Mouse (Mus musculus): ENCODE data around the gene Pcnx3. TPM values are rescaled to one million over a fixed set of nuclear protein-coding genes. Genes with fewer than 3 reads are reported as not detected.

Pcnx3 gene
- polyA plus RNA-seq, 2 experiments from 2014 or later = 20.6 to 21.7 TPM

GRCm38 (mm10) chr19:5638416-5639005 lies 50.2 kb downstream of the Pcnx3 start:
- no peak for ATAC-seq

- ATAC-seq = peak; percentile 81
These were observed 51.4 kb downstream of the Pcnx3 start, which contains the start of gene Rela for GRCm38 (mm10) chr19:5637069-5638047. Gene Rela, plus strand, starts transcription at chr19:5637483.

DNA sequence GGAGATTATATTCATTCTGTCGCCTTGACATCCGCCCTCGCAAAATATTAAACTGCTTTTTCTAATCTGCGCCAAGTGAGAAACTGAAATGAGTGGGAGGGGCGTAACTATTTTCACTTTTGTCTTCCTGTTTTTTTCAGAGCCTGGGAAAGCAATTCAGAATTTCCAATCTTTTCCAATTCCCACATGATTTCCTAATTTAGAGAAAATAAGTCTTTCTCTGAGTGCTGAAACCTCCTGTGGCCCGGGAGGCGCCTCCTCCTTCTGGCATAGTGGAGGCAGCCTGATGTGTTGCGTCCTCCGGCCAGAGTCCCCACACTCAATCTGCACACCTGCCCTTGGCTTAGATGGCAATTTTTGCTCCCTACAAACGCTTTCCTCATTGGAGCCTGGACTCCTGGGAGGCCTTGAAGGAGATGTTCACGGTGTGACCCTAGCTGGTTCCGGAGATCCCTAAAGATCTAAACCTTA lies 52.1 kb downstream of the Pcnx3 start:
- peak; percentile 5 for ATAC-seq

GRCm38 (mm10) chr19:5636036-5636570 lies 52.6 kb downstream of the Pcnx3 start:
- ATAC-seq = no peak

DNA sequence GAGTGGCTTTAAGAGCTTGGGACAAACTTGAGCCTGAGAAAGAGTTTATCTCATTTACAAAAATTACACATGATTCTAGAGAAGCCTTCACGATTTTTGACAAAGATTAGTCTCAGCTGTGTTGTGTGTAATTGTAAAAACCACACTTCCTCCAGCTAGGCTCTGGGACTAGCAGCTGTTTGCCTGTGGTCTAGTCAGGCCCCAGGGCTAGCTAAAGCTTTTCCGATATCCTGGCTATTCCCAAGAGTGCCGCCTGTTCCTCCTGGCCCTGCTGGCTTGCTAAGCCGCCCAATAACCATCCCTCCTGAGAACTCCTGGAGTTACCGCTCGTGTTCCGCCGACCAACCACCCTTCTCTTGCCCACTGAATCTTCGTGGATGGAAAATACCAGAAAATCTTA lies 56.6 kb downstream of the Pcnx3 start:
- no peak for ATAC-seq

GRCm38 (mm10) chr19:5629907-5630306 lies 58.8 kb downstream of the Pcnx3 start:
- ATAC-seq = no peak

DNA sequence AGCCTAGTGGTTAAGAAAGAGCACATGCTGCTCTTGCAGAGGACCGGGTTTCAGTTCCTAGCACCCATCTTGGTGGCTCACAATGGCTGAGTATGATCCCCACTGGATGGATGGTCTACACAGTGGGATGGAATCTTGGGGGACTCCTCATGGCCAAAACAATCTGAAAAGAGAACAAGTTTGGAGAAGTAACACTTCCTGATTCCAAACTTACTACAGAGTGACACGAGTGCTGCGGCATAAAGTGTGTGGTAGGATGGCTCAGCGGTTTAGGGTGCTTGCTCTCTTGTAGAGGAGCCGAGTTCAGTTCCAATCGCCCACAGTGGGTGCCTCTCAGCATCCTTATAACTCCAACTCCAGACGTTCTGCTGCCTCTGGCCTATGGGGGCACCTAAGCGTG lies 63.4 kb downstream of the Pcnx3 start:
- ATAC-seq = no peak

DNA sequence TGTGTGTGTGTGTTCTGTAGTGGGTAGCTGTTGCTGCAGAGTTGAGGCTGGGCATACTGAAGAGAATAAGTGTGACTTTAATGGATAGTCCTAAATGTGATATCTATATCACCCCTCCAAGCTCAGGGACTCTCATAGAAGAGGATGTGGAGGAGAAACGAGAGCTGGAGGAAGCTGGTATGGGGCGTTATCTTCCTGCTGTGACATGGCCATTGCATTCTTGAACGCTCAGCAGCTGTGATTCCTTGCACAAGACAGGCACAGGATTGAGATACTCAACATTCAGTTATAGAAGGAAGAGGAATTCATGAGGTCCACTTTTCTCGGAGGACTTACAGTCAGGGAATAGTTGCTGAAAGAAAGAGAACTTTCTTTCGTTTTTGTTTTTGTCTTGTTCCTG lies 66.8 kb downstream of the Pcnx3 start:
- no peak for ATAC-seq

GRCm38 (mm10) chr19:5620007-5620406 lies 68.7 kb downstream of the Pcnx3 start:
- ATAC-seq = no peak

DNA sequence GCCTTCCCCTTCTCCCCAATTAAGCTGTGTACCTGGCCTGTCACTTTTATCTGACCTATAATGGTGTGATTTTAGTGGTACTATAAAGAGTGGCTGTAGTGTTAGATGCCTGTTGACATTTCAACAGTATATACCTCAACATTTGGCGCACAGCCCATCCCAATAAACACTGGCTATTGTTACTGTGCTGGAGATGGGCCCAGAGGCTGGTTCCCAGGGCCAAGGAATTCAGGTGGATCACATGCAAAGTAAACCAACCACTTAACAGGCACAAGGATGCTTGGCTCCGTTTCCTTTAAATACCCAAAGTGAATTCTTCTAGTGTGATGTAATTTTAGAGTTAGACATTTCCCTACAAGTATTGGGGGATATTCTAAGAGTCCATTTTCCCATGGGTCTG lies 73.8 kb downstream of the Pcnx3 start:
- no peak for ATAC-seq

Other genes starting within 250 kb of the Pcnx3 start
- not detected for gene Fosl1, start 241.4 kb downstream of the Pcnx3 start, polyA plus RNA-seq (2017; shearing (Covaris generic))
- gene Ccdc85b, start 231.0 kb downstream of the Pcnx3 start, polyA plus RNA-seq (2017; shearing (Covaris generic)) = 1 to 10 TPM; 1.1 to 1.2 TPM
- 10 to 100 TPM; 65.0 to 84.0 TPM for gene Fibp, start 228.3 kb downstream of the Pcnx3 start, polyA plus RNA-seq (2017; shearing (Covaris generic))
- gene Ctsw, start 220.4 kb downstream of the Pcnx3 start, polyA plus RNA-seq (2017; shearing (Covaris generic)) = 100 to 1,000 TPM; 175 to 215 TPM
- 1 to 10 TPM; 1.5 to 1.9 TPM for gene Efemp2, start 215.0 kb downstream of the Pcnx3 start, polyA plus RNA-seq (2017; shearing (Covaris generic))
- gene Mus81, start 200.5 kb downstream of the Pcnx3 start, polyA plus RNA-seq (2017; shearing (Covaris generic)) = 10 to 100 TPM; 34.3 to 39.7 TPM
- 1,000 to 10,000 TPM; 2,749 to 2,812 TPM for gene Cfl1, start 198.5 kb downstream of the Pcnx3 start, polyA plus RNA-seq (2017; shearing (Covaris generic))
- gene 1700020D05Rik, start 185.1 kb downstream of the Pcnx3 start, polyA plus RNA-seq (2017; shearing (Covaris generic)) = under 1 TPM; 0.33 to 0.51 TPM
- 10 to 100 TPM; 16.3 to 18.4 TPM for gene Snx32, start 178.4 kb downstream of the Pcnx3 start, polyA plus RNA-seq (2017; shearing (Covaris generic))
- gene Ovol1, start 128.3 kb downstream of the Pcnx3 start, polyA plus RNA-seq (2017; shearing (Covaris generic)) = not detected
- 1 to 10 TPM; 5.1 to 8.6 TPM for gene Ap5b1, start 120.9 kb downstream of the Pcnx3 start, polyA plus RNA-seq (2017; shearing (Covaris generic))
- gene Rnaseh2c, start 87.0 kb downstream of the Pcnx3 start, polyA plus RNA-seq (2017; shearing (Covaris generic)) = 10 to 100 TPM; 65.1 to 70.2 TPM
- gene Kat5, start 78.7 kb downstream of the Pcnx3 start, polyA plus RNA-seq (2017; shearing (Covaris generic)) = 10 to 100 TPM; 21.9 to 37.3 TPM
- gene Rela, start 51.4 kb downstream of the Pcnx3 start, polyA plus RNA-seq (2017; shearing (Covaris generic)) = 100 to 1,000 TPM in 1 of 2 experiments, 10 to 100 TPM in 1; 96.1 to 107 TPM
- gene Sipa1, start 25.2 kb downstream of the Pcnx3 start, polyA plus RNA-seq (2017; shearing (Covaris generic)) = 10 to 100 TPM; 22.3 to 22.4 TPM
- gene Map3k11, start 166 bp downstream of the Pcnx3 start, polyA plus RNA-seq (2017; shearing (Covaris generic)) = 1 to 10 TPM; 7.8 to 9.2 TPM
- gene Kcnk7, start 15.5 kb upstream of the Pcnx3 start, polyA plus RNA-seq (2017; shearing (Covaris generic)) = 1 to 10 TPM; 1.5 to 2.8 TPM
- gene Ehbp1l1, start 37.4 kb upstream of the Pcnx3 start, polyA plus RNA-seq (2017; shearing (Covaris generic)) = 10 to 100 TPM; 16.5 to 26.4 TPM
- 10 to 100 TPM; 20.1 to 44.7 TPM for gene Fam89b, start 40.7 kb upstream of the Pcnx3 start, polyA plus RNA-seq (2017; shearing (Covaris generic))
- gene Ltbp3, start 52.0 kb upstream of the Pcnx3 start, polyA plus RNA-seq (2017; shearing (Covaris generic)) = not detected
- gene Scyl1, start 82.5 kb upstream of the Pcnx3 start, polyA plus RNA-seq (2017; shearing (Covaris generic)) = 10 to 100 TPM in 1 of 2 experiments, 1 to 10 TPM in 1; 8.4 to 16.8 TPM
- 10 to 100 TPM; 70.6 to 78.6 TPM for gene Frmd8, start 186.4 kb upstream of the Pcnx3 start, polyA plus RNA-seq (2017; shearing (Covaris generic))
- gene Slc25a45, start 188.9 kb upstream of the Pcnx3 start, polyA plus RNA-seq (2017; shearing (Covaris generic)) = 10 to 100 TPM; 43.3 to 60.2 TPM
- under 1 TPM; 0.29 to 0.58 TPM for gene Tigd3, start 205.2 kb upstream of the Pcnx3 start, polyA plus RNA-seq (2017; shearing (Covaris generic))
- gene Dpf2, start 224.1 kb upstream of the Pcnx3 start, polyA plus RNA-seq (2017; shearing (Covaris generic)) = 100 to 1,000 TPM; 123 to 178 TPM
- under 1 TPM in 1 of 2 experiments, not detected in 1; 0.25 TPM for gene Cdc42ep2, start 235.9 kb upstream of the Pcnx3 start, polyA plus RNA-seq (2017; shearing (Covaris generic))